Mouse (Mus musculus) thymus, adult 2 months (tissue): ENCODE results near the gene Cxcl14.

Source experiments
- CTCF ChIP-seq: fragments of 200-500 bp; IDR thresholded peaks from 2 replicates; pipeline ENCODE4 v1.5.1; 2012; ENCODE audit warnings: mild to moderate bottlenecking, control low read depth, low read length, moderate library complexity, borderline replicate concordance; ENCODE audit not compliant: control insufficient read depth, poor library complexity, insufficient read depth; ENCODE audit errors: extremely low read depth
- POLR2A ChIP-seq: fragments of 200-500 bp; IDR thresholded peaks from 2 replicates; pipeline ENCODE4 v1.6.1; 2012; ENCODE audit warnings: mild to moderate bottlenecking, low read length, control low read depth, moderate library complexity; ENCODE audit not compliant: control insufficient read depth, poor library complexity, insufficient read depth; ENCODE audit errors: extremely low read depth

GRCm38 (mm10) chr13:56240012-56240770, 56.2 kb downstream of the Cxcl14 start:
- TF ChIP-seq POLR2A (no peak), CTCF (no peak)
